Mouse (Mus musculus) liver, embryonic 14.5 days (tissue): ENCODE results near the gene Speer4f1.

Experiments used
- CTCF ChIP-seq: IDR thresholded peaks from 2 replicates; pipeline ENCODE4 v1.5.1; 2016; ENCODE audit warnings: antibody characterized with exemption, low read depth, control low read depth
- EP300 ChIP-seq: IDR thresholded peaks from 2 replicates; pipeline ENCODE4 v1.6.1; 2016; ENCODE audit warnings: antibody characterized with exemption, low read depth

DNA sequence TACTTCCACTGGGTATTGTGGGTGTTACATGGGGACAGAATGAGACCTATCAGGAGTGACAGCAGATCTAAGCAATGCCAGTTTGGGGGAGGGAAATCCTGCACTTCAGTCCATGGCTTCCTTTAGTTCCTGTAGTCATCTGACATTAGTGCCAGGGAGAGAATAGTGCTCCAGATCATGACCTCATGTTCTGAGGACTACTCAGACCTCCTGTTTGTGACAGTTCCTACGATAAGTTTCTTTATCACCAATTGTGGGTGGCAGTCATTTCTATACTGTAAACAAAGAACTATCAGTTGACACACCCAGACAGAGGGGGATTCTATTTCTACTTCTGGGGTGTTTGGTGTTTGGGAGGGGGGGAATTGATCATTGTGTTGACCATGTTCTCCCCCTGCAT, 578 bp downstream of the Speer4f1 start:
- TF ChIP-seq EP300 (no peak), CTCF (no peak)
